Mouse (Mus musculus) myocyte (in vitro differentiated cells): ENCODE results near the gene Prr36.

Experiments used
- CEBPB ChIP-seq: IDR thresholded peaks from 2 replicates; pipeline ENCODE4 v1.6.1; 2011; ENCODE audit warnings: mild to moderate bottlenecking, moderate library complexity; ENCODE audit not compliant: poor library complexity, insufficient read depth, severe bottlenecking
- E2F4 ChIP-seq: IDR thresholded peaks from one replicate; pipeline ENCODE4 v1.6.1; 2011; ENCODE audit warnings: mild to moderate bottlenecking, control low read depth, moderate library complexity; ENCODE audit not compliant: insufficient read depth
- MAX ChIP-seq: IDR thresholded peaks from one replicate; pipeline ENCODE4 v1.6.1; 2011; ENCODE audit warnings: low read depth, mild to moderate bottlenecking, control low read depth
- MYOD1 ChIP-seq, 3 experiments: IDR thresholded peaks; one replicate each; pipeline ENCODE4 v1.6.1; 2011; ENCODE audit warnings: control low read depth in 2 of 3, low read depth in 2 of 3, mild to moderate bottlenecking in 2 of 3, moderate library complexity in 1 of 3; ENCODE audit not compliant: insufficient read length in 2 of 3, control insufficient read depth in 1 of 3
- MYOG ChIP-seq, 3 experiments: IDR thresholded peaks; one replicate each; pipeline ENCODE4 v1.6.1; 2011; ENCODE audit warnings: control low read depth in 2 of 3, low read depth in 2 of 3, mild to moderate bottlenecking in 2 of 3; ENCODE audit not compliant: insufficient read length in 2 of 3, control insufficient read depth in 1 of 3, insufficient read depth in 1 of 3
- POLR2A ChIP-seq: IDR thresholded peaks from one replicate; pipeline ENCODE4 v1.6.1; 2011; ENCODE audit warnings: low read depth, mild to moderate bottlenecking, control low read depth, moderate library complexity; ENCODE audit not compliant: insufficient read length
- POLR2AphosphoS2 ChIP-seq: IDR thresholded peaks from one replicate; pipeline ENCODE4 v1.6.1; 2011; ENCODE audit warnings: low read depth, control low read depth; ENCODE audit not compliant: insufficient read length
- REST ChIP-seq: IDR thresholded peaks from one replicate; pipeline ENCODE4 v1.6.1; 2011; ENCODE audit warnings: mild to moderate bottlenecking, control low read depth, moderate library complexity; ENCODE audit not compliant: insufficient read depth, insufficient read length
- SRF ChIP-seq: IDR thresholded peaks from one replicate; pipeline ENCODE4 v1.6.1; 2011; ENCODE audit warnings: low read depth; ENCODE audit not compliant: control insufficient read depth, insufficient read length
- TCF12 ChIP-seq: IDR thresholded peaks from one replicate; pipeline ENCODE4 v1.6.1; 2011; ENCODE audit warnings: mild to moderate bottlenecking, control low read depth; ENCODE audit not compliant: poor library complexity, insufficient read depth, severe bottlenecking
- TCF3 ChIP-seq: IDR thresholded peaks from one replicate; pipeline ENCODE4 v1.6.1; 2011; ENCODE audit warnings: low read depth, control low read depth; ENCODE audit not compliant: insufficient read length
- USF1 ChIP-seq: IDR thresholded peaks from one replicate; pipeline ENCODE4 v1.6.1; 2011; ENCODE audit warnings: low read depth, mild to moderate bottlenecking, control low read depth, moderate library complexity

GRCm38 (mm10) chr8:4174018-4174417, 43.2 kb downstream of the Prr36 start:
- TF ChIP-seq USF1 (no peak), POLR2A (no peak), MAX (no peak), TCF3 (no peak), POLR2AphosphoS2 (no peak), E2F4 (no peak), MYOD1 (IDR thresholded peaks at IDR 0.05; ENCODE audit: control insufficient read depth in 1 of 3, insufficient read length in 2 of 3, low read depth in 2 of 3) (no peak), TCF12 (no peak), SRF (no peak), MYOG (IDR thresholded peaks at IDR 0.05; ENCODE audit: control insufficient read depth in 1 of 3, insufficient read depth in 1 of 3, insufficient read length in 2 of 3, low read depth in 2 of 3) (no peak), REST (no peak), CEBPB (no peak)
